Mouse (Mus musculus): ENCODE measurements around the gene Fam50a. TPM values are rescaled to one million over a fixed set of nuclear protein-coding genes. Genes with fewer than 3 reads are reported as not detected.
"Not testable (repeated sequence)": the region's sequence is repeated elsewhere in the genome, so short reads cannot be mapped to it uniquely, and the experiment has no call there.

Fam50a gene
- total RNA-seq, 2 experiments from 2014 or later, result 27.2 to 32.3 TPM

DNA sequence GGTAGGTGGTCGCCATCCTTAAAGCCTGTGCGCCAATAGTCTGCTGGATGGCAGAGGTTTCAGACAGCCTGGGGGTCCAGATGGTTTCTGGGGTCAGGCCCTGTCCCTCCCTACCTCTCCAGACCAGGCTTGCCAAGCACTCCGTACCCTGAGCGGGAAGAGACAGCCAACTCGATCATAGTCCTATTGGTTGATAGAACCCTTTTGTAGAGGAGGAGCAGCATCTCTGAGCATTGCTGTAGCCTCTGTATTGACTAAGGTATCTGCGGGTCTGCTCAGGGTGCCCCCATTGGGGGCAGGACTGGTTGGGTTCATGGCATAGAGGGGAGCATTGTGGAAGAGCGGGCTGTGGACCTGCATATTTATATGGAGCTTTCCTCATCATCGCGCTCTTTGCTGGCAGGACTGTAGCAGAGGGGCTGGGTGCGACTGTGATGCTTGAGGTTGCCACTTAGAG, 16.4 kb downstream of the Fam50a start:
- DNase-seq (ENCODE audit: extremely low spot score in 1 of 2, low spot score in 1 of 2), result no peak

DNA sequence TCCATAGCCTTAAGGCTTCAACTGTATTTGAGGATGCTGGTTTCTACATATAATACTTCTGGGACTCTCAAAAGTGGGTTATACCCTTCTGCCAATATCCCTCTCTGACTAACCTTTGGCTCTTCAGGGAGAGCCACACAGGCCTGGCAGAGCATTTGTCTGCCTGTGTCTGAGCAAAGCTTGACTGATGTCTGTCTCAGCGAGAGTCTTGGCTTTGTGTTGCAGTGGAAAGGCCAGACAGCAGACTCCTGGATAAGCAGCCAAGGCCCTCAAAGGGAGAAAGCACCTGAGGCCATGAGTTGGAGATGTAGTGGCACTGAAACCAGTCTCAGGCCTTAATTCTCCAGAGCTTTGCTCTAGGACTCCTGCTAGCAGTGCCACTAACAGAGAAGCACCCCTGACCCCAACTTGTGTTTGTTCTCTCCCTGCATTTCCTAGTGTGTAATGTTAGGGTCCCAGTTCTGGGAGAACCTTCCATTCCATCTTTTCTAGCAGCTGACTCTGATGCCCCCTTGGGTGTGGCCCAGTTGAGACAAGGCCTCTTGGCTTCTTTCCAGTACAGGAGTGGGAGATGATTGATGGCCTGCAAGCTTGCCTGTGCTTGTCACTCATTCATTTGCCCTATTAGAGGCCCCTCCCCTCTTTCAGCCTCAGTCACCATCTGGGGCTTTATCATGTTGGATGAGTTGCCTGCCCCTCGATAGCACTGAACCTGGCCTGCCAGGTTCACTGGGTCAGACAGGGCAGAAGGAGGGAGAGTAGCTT, 17.5 kb downstream of the Fam50a start:
- no peak for DNase-seq (ENCODE audit: extremely low spot score in 1 of 2, low spot score in 1 of 2)

DNA sequence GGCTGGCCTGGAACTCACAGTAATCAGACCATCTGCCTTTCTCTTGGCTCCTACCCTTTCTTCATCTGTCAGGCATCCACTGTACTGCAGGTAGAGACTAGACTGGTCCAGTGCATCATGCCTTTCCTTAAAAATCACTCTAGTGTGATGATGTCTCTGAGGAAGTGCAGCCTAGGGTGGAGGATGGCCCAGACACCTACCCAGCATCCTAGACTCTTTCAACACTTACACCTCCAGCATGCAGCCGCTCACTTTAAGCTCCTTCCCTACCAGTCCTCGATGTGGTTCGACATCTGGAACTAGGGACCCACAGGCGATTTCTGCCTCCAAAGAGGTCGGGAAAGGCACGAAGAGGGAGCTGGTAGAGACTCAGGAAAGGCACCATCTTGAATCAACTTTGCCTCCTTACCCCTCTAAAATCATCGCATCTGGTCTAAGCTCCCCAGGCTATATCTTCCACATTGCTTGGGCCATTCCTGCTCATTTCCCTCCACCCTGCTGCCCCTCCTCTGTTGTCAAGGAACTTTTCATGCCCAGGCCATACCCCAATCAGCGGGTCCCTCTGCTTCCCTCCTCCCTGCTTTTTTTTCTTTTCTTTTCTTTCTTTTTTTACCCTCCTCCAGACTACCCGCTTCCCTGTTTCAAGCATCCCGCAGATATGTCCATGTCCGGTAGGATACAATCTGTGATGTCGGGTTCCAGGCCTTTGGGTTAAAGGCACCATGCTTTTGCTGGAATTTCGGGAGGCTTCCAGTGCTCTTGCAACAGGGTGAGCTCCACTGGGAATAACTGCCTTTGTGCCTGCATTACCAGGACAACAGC, 40.0 kb downstream of the Fam50a start:
- no peak for DNase-seq (ENCODE audit: extremely low spot score in 1 of 2, low spot score in 1 of 2)

DNA sequence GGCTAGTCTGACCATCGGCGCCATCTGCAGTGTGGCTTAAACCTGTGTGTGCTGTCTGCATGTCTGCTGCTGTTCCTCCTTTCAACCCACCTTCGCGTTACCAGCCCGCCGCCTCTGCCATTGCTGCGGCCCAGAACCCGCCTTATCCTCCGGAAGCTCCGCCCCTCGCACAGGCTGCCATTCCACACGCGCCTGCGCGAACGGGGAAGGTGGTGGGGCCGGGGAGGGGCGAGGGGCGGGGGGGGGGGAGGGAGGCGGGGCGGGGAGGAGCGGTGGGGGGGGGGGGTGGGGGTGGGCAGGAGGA, 40.6 kb downstream of the Fam50a start, which contains the start of gene Lage3:
TSS of gene Lage3 (minus strand) at position 152 of the 304 bp plus-strand sequence.
- DNase-seq (ENCODE audit: extremely low spot score in 1 of 2, low spot score in 1 of 2), result peak; percentile 56 to 70

DNA sequence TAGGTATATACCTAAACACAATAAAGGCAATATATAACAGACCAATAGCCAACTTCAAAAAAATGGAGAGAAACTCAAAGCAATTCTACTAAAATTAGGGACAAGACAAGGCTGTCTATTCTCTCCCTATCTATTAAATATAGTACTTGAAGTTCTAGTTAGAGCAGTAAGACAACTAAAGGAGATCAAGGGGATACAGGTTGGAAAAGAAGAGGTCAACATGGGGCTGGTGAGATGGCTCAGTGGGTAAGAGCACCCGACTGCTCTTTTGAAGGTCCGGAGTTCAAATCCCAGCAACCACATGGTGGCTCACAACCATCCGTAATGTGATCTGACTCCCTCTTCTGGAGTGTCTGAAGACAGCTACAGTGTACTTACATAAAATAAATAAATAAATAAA, 44.2 kb downstream of the Fam50a start:
- DNase-seq (ENCODE audit: extremely low spot score in 1 of 2, low spot score in 1 of 2), result not testable (repeated sequence)

DNA sequence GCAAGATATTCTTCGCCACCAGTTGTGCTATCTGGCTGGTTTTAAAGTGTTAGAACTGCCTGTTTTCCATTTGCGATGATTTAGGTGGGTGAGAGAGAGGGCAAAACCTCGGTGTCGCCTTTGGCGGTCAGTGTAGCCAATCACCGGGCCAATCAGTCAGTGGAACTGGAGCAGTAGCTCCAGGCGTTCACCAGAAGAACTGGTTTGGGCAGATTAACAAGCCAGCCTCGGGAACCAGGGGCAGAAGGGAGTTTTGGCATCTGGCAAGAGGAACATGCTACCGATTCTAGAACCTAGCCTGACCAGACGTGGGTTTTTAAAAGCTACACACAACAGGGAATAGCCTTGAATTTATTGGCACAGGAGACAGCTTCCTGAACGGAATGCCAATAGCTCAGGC, 46.3 kb downstream of the Fam50a start:
- no peak for DNase-seq (ENCODE audit: extremely low spot score in 1 of 2, low spot score in 1 of 2)

DNA sequence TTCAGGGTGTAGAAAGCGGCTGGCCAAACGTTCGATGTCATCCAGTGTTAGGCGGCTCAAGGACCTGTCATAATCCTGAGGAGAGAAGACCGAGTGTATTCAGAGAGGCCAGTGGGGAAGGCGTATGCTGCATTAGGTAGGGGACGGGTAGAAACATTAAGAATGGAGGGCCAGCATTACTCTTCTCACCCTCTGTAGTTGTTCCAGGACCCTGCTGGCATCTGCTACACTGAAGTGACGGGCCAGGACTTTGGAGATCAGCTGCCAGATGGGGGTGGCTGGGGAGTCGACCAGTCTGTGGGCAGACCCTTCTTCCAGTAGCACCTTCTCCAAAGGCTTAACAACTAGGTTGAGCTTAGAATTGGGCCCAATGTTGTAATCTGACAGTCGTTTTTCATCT, 54.7 kb downstream of the Fam50a start:
- DNase-seq (ENCODE audit: extremely low spot score in 1 of 2, low spot score in 1 of 2), result no peak

DNA sequence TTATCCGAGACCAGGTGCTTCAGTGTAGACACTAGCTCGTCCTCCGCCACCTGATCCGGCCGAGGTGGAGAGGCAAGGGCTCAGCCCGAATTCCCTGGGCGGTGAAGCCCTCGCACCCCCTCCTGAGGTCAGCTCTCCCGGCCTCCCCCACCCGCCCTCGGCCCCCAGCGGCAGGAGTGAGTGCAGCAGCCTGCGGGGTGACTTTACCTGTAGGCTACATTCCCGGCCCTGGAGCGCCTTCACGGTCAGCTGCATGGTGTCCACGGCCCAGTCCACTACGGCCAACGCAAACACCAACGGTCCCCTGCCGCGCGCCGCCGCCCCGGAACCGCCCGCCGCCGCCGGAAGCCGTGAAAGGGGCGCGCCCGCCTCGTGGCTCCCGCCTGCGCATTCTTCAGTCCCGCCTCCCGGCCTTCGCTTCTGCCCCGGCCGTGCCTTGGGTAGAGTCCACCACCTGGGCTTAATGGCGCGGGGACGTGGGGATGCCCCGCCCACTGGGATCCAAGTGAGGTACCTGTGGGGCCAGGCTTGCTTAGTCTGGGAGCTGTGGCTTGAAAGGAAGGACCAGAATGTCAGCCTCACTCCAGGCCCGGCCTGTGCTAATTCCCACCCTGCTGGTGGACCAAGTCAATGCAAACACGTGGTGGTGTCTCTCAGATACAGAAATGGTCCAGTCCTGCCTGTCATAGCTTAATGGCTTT, 55.5 kb downstream of the Fam50a start:
- DNase-seq (ENCODE audit: extremely low spot score in 1 of 2, low spot score in 1 of 2), result peak; percentile 43 to 52

Small RNA genes within 50 kb of the gene (microRNA-seq; reads per million reads assigned to microRNA genes)
- gene Mir7091 (0 reads per million in 2 experiments), gene Mir7092 (0 to 0.20 reads per million in 2 experiments)

Other genes with a start within 250 kb of the Fam50a start
- under 1 TPM in 1 of 2 experiments, not detected in 1; 0.62 TPM for gene Opn1mw, start 185.6 kb upstream of the Fam50a start, total RNA-seq (2021)
- 10 to 100 TPM; 75.6 to 88.8 TPM for gene Mecp2, start 177.7 kb upstream of the Fam50a start, total RNA-seq (2021)
- gene Tex28, start 145.2 kb upstream of the Fam50a start, total RNA-seq (2021), result not detected
- under 1 TPM in 1 of 2 experiments, not detected in 1; 0.10 TPM for gene Tktl1, start 135.8 kb upstream of the Fam50a start, total RNA-seq (2021)
- gene Flna, start 63.2 kb upstream of the Fam50a start, total RNA-seq (2021), result 100 to 1,000 TPM in 1 of 2 experiments, 10 to 100 TPM in 1; 82.6 to 124 TPM
- 10 to 100 TPM; 35.1 to 36.5 TPM for gene Emd, start 58.3 kb upstream of the Fam50a start, total RNA-seq (2021)
- gene Rpl10, start 42.2 kb upstream of the Fam50a start, total RNA-seq (2021), result 100 to 1,000 TPM; 171 TPM
- 10 to 100 TPM; 48.8 to 64.9 TPM for gene Taz, start 31.1 kb upstream of the Fam50a start, total RNA-seq (2021)
- gene Dnase1l1, start 30.7 kb upstream of the Fam50a start, total RNA-seq (2021), result 1 to 10 TPM; 1.8 to 2.6 TPM
- 100 to 1,000 TPM; 333 to 352 TPM for gene Atp6ap1, start 15.9 kb upstream of the Fam50a start, total RNA-seq (2021)
- 100 to 1,000 TPM; 631 to 685 TPM for gene Gdi1, start 8.0 kb upstream of the Fam50a start, total RNA-seq (2021)
- 10 to 100 TPM; 23.9 to 40.3 TPM for gene Plxna3, start 16.0 kb downstream of the Fam50a start, total RNA-seq (2021)
- gene Lage3, start 40.6 kb downstream of the Fam50a start, total RNA-seq (2021), result 10 to 100 TPM; 26.9 to 31.2 TPM
- 10 to 100 TPM; 70.0 to 73.0 TPM for gene Ubl4a, start 60.2 kb downstream of the Fam50a start, total RNA-seq (2021)
- gene Slc10a3, start 60.3 kb downstream of the Fam50a start, total RNA-seq (2021), result 1 to 10 TPM; 3.0 to 3.5 TPM
- gene Fam3a, start 80.2 kb downstream of the Fam50a start, total RNA-seq (2021), result 10 to 100 TPM; 17.8 to 24.9 TPM
- gene Ikbkg, start 80.3 kb downstream of the Fam50a start, total RNA-seq (2021), result 10 to 100 TPM; 51.0 to 56.3 TPM
- 10 to 100 TPM; 24.9 to 27.7 TPM for gene G6pdx, start 116.2 kb downstream of the Fam50a start, total RNA-seq (2021)
- gene Gm6880, start 168.4 kb downstream of the Fam50a start, total RNA-seq (2021), result not detected

Measured in layer of hippocampus, postnatal 25 days (tissue).